ENCODE assay signal across 8 mouse cellular contexts in genomic region chr3:126667451-126667850, GRCm38 (mm10).
DNase-seq lines count a peak whose midpoint lies in the region; ATAC-seq lines count a peak whose summit lies in the region.

No protein-coding gene starts in this region.

- no peaks in the 10 kb centered on the region for H3K27me3 ChIP-seq in embryonic facial prominence, embryonic 13.5 days
- no peaks in the 10 kb centered on the region for H3K27me3 ChIP-seq in heart, embryonic 14.5 days (ENCODE audit: control insufficient read depth, insufficient read depth, low read length)
- H3K27me3 ChIP-seq in stomach, embryonic 14.5 days (ENCODE audit: control insufficient read depth, insufficient read depth, low read length), result no peaks in the 10 kb centered on the region

- H3K27ac ChIP-seq in embryonic facial prominence, embryonic 13.5 days, result peak overlapping the region; percentile 8; the same call in 1 of the 2 replicates
- peak overlapping the region; percentile 77 to 85 for H3K27ac ChIP-seq in heart, embryonic 14.5 days (replicated peaks in 1 of 2; ENCODE audit: control insufficient read depth in 1 of 2, insufficient read depth in 1 of 2, low read depth in 2 of 2, low read length in 2 of 2)
- H3K27ac ChIP-seq in stomach, embryonic 14.5 days (ENCODE audit: low read length), result peak overlapping the region; percentile 4; the same call in 1 of the 2 replicates

- H3K4me2 ChIP-seq in embryonic facial prominence, embryonic 13.5 days, result 0 out of 2 replicates have a peak overlapping the region, but pooled peaks have one; percentile 1
- peak overlapping the region; percentile 29 for H3K4me2 ChIP-seq in heart, embryonic 14.5 days (ENCODE audit: low read length)
- H3K4me2 ChIP-seq in stomach, embryonic 14.5 days (replicated peaks; ENCODE audit: low read depth, low read length), result no peak overlapping the region

- no peaks in the 10 kb centered on the region for H3K9me3 ChIP-seq in embryonic facial prominence, embryonic 13.5 days
- no peaks in the 10 kb centered on the region for H3K9me3 ChIP-seq in heart, embryonic 14.5 days (ENCODE audit: control insufficient read depth, low read length)
- H3K9me3 ChIP-seq in stomach, embryonic 14.5 days (ENCODE audit: control insufficient read depth, low read depth, low read length), result no peaks in the 10 kb centered on the region

- no peaks in the 10 kb centered on the region for H3K36me3 ChIP-seq in embryonic facial prominence, embryonic 13.5 days
- H3K36me3 ChIP-seq in heart, embryonic 14.5 days (ENCODE audit: control insufficient read depth, insufficient read depth, low read length), result no peaks in the 10 kb centered on the region
- no peaks in the 10 kb centered on the region for H3K36me3 ChIP-seq in stomach, embryonic 14.5 days (ENCODE audit: control insufficient read depth, insufficient read depth, low read length)

- H3K9ac ChIP-seq in embryonic facial prominence, embryonic 13.5 days, result no peak overlapping the region
- H3K9ac ChIP-seq in heart, embryonic 14.5 days (ENCODE audit: low read length), result peak overlapping the region; percentile 46; the same call in 1 of the 2 replicates
- no peak overlapping the region for H3K9ac ChIP-seq in stomach, embryonic 14.5 days (replicated peaks; ENCODE audit: low read depth, low read length)

- no peak overlapping the region for H3K4me3 ChIP-seq in embryonic facial prominence, embryonic 13.5 days
- H3K4me3 ChIP-seq in heart, embryonic 14.5 days (ENCODE audit: control insufficient read depth in 1 of 2, insufficient read depth in 1 of 2, low read depth in 1 of 2, low read length in 2 of 2), result no peak overlapping the region
- H3K4me3 ChIP-seq in stomach, embryonic 14.5 days (ENCODE audit: low read depth, low read length), result no peak overlapping the region

- WGBS in embryonic facial prominence, embryonic 13.5 days, result 47% methylated on average over 7 of the region's 7 CpGs
- WGBS in heart, embryonic 14.5 days, result 33% methylated on average over 7 of the region's 7 CpGs
- 39% methylated on average over 7 of the region's 7 CpGs for WGBS in stomach, embryonic 14.5 days

- ATAC-seq in embryonic facial prominence, embryonic 13.5 days (ENCODE audit: insufficient number of reproducible peaks, insufficient read depth, low FRiP score, low TSS enrichment, low read depth), result peak; percentile 65
- ATAC-seq in heart, embryonic 14.5 days (ENCODE audit: insufficient number of reproducible peaks, insufficient read depth, low FRiP score, low read depth), result peak; percentile 64
- ATAC-seq in stomach, embryonic 14.5 days (ENCODE audit: insufficient number of reproducible peaks, insufficient read depth, low FRiP score, low read depth), result peak; percentile 60; the same call in 1 of the 2 replicates

- peaks cover 26% of the 10 kb centered on the region for H3K4me1 ChIP-seq in embryonic facial prominence, embryonic 13.5 days
- peaks cover 26 to 64% of the 10 kb centered on the region in 2 experiments for H3K4me1 ChIP-seq in heart, embryonic 14.5 days (ENCODE audit: control insufficient read depth in 2 of 2, insufficient read depth in 2 of 2, low read length in 2 of 2)
- peaks cover 26% of the 10 kb centered on the region for H3K4me1 ChIP-seq in stomach, embryonic 14.5 days (ENCODE audit: control insufficient read depth, insufficient read depth, low read length)

- DNase-seq in urinary bladder, postnatal 36 days (ENCODE audit: low spot score in 2 of 2), result peak; percentile 28 to 65
- no peak for DNase-seq in urinary bladder, postnatal 25 days (ENCODE audit: low spot score)
- peak; percentile 73 to 81 for DNase-seq in kidney, postnatal 25 days
- peak; percentile 67 for DNase-seq in lung, postnatal 10 days
- DNase-seq in liver, result no peak

Comparison
In these comparisons a context has a peak if more than half of its experiments do, and no peak if none do; other contexts are left out.
1. DNase-seq: peak in urinary bladder, postnatal 36 days (2 of 2), kidney, postnatal 25 days (2 of 2) and lung, postnatal 10 days (single experiment); none in urinary bladder, postnatal 25 days (single experiment) and liver (single experiment).
2. H3K27ac ChIP-seq: peak in every context shown above with its lines; median percentile 81 in heart, embryonic 14.5 days; 8 in embryonic facial prominence, embryonic 13.5 days; 4 in stomach, embryonic 14.5 days.
3. Peak in every context shown above with its lines, with median percentiles within 50 percentile points of each other: ATAC-seq.